Mouse (Mus musculus) liver, postnatal 0 days (tissue): ENCODE data around the gene Syt7.

Experiments
- CTCF ChIP-seq: sonication (generic); IDR thresholded peaks from 2 replicates; pipeline ENCODE4 v1.5.1; 2016; ENCODE audit warnings: antibody characterized with exemption, low read depth
- EP300 ChIP-seq: IDR thresholded peaks from 2 replicates; pipeline ENCODE4 v1.6.1; 2016; ENCODE audit warnings: antibody characterized with exemption, low read depth, mild to moderate bottlenecking

GRCm38 (mm10) chr19:10496976-10497375, 108.1 kb downstream of the Syt7 start:
- TF ChIP-seq CTCF (no peak), EP300 (no peak)
